Mouse (Mus musculus): ENCODE data around the gene Zfp62. TPM values are rescaled to one million over a fixed set of nuclear protein-coding genes. Genes with fewer than 3 reads are reported as not detected.

Zfp62 gene
- polyA plus RNA-seq, 1 experiment from 2014 or later, result 35.3 TPM

GRCm38 (mm10) chr11:49202071-49202470 is 1.0 kb upstream of the Zfp62 start:
- H3K9ac ChIP-seq (ENCODE audit: low read depth, low read length), result peak overlapping the region; percentile 25; the same call in 1 of the 2 replicates
- WGBS, result 68% methylated on average over 2 of the region's 2 CpGs
- H3K27ac ChIP-seq (ENCODE audit: low read depth, low read length), result no peak overlapping the region
- ATAC-seq, result no peak
- H3K36me3 ChIP-seq (ENCODE audit: control insufficient read depth, insufficient read depth, low read length), result no peaks in the 10 kb centered on the region
- H3K9me3 ChIP-seq (ENCODE audit: control insufficient read depth, low read length), result no peaks in the 10 kb centered on the region
- no peaks in the 10 kb centered on the region for H3K27me3 ChIP-seq (replicated peaks; ENCODE audit: control insufficient read depth, insufficient read depth, low read length)
- H3K4me2 ChIP-seq (ENCODE audit: low read length), result peak overlapping the region; percentile 80
- peaks cover 13% of the 10 kb centered on the region for H3K4me1 ChIP-seq (ENCODE audit: control insufficient read depth, insufficient read depth, low read depth, low read length)
- peak overlapping the region; percentile 80; the same call in 1 of the 2 replicates for H3K4me3 ChIP-seq (ENCODE audit: low read length)

- WGBS, result 5% methylated on average over 10 of the region's 10 CpGs
- Histone ChIP-seq H3K9me3 (ENCODE audit: control insufficient read depth, low read length) (no peaks in the 10 kb centered on the region), H3K27me3 (replicated peaks; ENCODE audit: control insufficient read depth, insufficient read depth, low read length) (no peaks in the 10 kb centered on the region), H3K4me3 (ENCODE audit: low read length) (peak overlapping the region; percentile 80), H3K9ac (ENCODE audit: low read depth, low read length) (peak overlapping the region; percentile 94), H3K4me2 (ENCODE audit: low read length) (peak overlapping the region; percentile 80), H3K4me1 (ENCODE audit: control insufficient read depth, insufficient read depth, low read depth, low read length) (peaks cover 13% of the 10 kb centered on the region), H3K27ac (ENCODE audit: low read depth, low read length) (peak overlapping the region; percentile 96), H3K36me3 (ENCODE audit: control insufficient read depth, insufficient read depth, low read length) (no peaks in the 10 kb centered on the region)
- peak; percentile 44 for ATAC-seq
These were observed 500 bp upstream of the Zfp62 start for GRCm38 (mm10) chr11:49202523-49203061.

- Histone ChIP-seq H3K4me2 (ENCODE audit: low read length) (peak overlapping the region; percentile 80), H3K27ac (ENCODE audit: low read depth, low read length) (peak overlapping the region; percentile 96), H3K4me1 (ENCODE audit: control insufficient read depth, insufficient read depth, low read depth, low read length) (peaks cover 13% of the 10 kb centered on the region), H3K9ac (ENCODE audit: low read depth, low read length) (peak overlapping the region; percentile 94), H3K27me3 (replicated peaks; ENCODE audit: control insufficient read depth, insufficient read depth, low read length) (no peaks in the 10 kb centered on the region), H3K4me3 (ENCODE audit: low read length) (peak overlapping the region; percentile 80), H3K36me3 (ENCODE audit: control insufficient read depth, insufficient read depth, low read length) (no peaks in the 10 kb centered on the region), H3K9me3 (ENCODE audit: control insufficient read depth, low read length) (no peaks in the 10 kb centered on the region)
- ATAC-seq, result peak; percentile 75
- WGBS, result under 1% methylated on average over 24 of the region's 24 CpGs
These were observed 842 bp downstream of the Zfp62 start for GRCm38 (mm10) chr11:49203771-49204497.

- Histone ChIP-seq H3K4me2 (ENCODE audit: low read length) (peak overlapping the region; percentile 1; the same call in 1 of the 2 replicates), H3K27ac (ENCODE audit: low read depth, low read length) (no peak overlapping the region), H3K4me3 (ENCODE audit: low read length) (no peak overlapping the region), H3K4me1 (ENCODE audit: control insufficient read depth, insufficient read depth, low read depth, low read length) (peaks cover 13% of the 10 kb centered on the region), H3K27me3 (replicated peaks; ENCODE audit: control insufficient read depth, insufficient read depth, low read length) (no peaks in the 10 kb centered on the region), H3K9me3 (ENCODE audit: control insufficient read depth, low read length) (no peaks in the 10 kb centered on the region), H3K9ac (ENCODE audit: low read depth, low read length) (no peak overlapping the region), H3K36me3 (ENCODE audit: control insufficient read depth, insufficient read depth, low read length) (no peaks in the 10 kb centered on the region)
- WGBS, result 84% methylated on average over 6 of the region's 6 CpGs
- no peak for ATAC-seq
These were observed 2.0 kb downstream of the Zfp62 start for GRCm38 (mm10) chr11:49205080-49205590.

DNA sequence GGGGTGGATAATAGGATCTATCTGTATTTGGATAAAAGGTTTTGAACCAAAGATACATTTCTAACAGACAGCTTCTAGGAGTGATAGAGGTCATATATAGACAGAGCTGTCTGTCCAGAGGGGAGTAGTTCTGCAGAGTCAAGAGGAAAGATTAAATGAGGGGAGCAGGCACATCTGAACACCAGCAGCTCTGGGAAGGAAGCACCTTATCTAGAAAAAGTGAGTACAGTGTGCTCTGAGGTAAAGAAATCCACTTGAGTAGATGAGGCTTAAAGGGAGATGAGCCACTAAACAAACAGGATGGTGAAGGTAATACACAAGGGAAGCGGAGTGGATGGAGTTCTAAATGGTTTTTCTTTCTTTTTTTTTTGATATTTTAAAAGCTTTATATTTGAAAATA is 4.4 kb downstream of the Zfp62 start:
- no peak for ATAC-seq
- H3K4me1 ChIP-seq (ENCODE audit: control insufficient read depth, insufficient read depth, low read depth, low read length), result peaks cover 10% of the 10 kb centered on the region
- no peaks in the 10 kb centered on the region for H3K9me3 ChIP-seq (ENCODE audit: control insufficient read depth, low read length)
- H3K4me2 ChIP-seq (ENCODE audit: low read length), result no peak overlapping the region
- no peak overlapping the region for H3K27ac ChIP-seq (ENCODE audit: low read depth, low read length)
- no peak overlapping the region for H3K4me3 ChIP-seq (ENCODE audit: low read length)
- WGBS, result 90% methylated on average over 1 of the region's 1 CpGs
- H3K36me3 ChIP-seq (ENCODE audit: control insufficient read depth, insufficient read depth, low read length), result no peaks in the 10 kb centered on the region
- H3K27me3 ChIP-seq (replicated peaks; ENCODE audit: control insufficient read depth, insufficient read depth, low read length), result no peaks in the 10 kb centered on the region
- no peak overlapping the region for H3K9ac ChIP-seq (ENCODE audit: low read depth, low read length)

- H3K9me3 ChIP-seq (ENCODE audit: control insufficient read depth, low read length), result no peaks in the 10 kb centered on the region
- no peak overlapping the region for H3K27ac ChIP-seq (ENCODE audit: low read depth, low read length)
- no peaks in the 10 kb centered on the region for H3K4me1 ChIP-seq (ENCODE audit: control insufficient read depth, insufficient read depth, low read depth, low read length)
- ATAC-seq, result no peak
- no peaks in the 10 kb centered on the region for H3K27me3 ChIP-seq (replicated peaks; ENCODE audit: control insufficient read depth, insufficient read depth, low read length)
- H3K36me3 ChIP-seq (ENCODE audit: control insufficient read depth, insufficient read depth, low read length), result peaks cover 25% of the 10 kb centered on the region
- no peak overlapping the region for H3K4me3 ChIP-seq (ENCODE audit: low read length)
- no peak overlapping the region for H3K9ac ChIP-seq (ENCODE audit: low read depth, low read length)
- H3K4me2 ChIP-seq (ENCODE audit: low read length), result no peak overlapping the region
These were observed 9.5 kb downstream of the Zfp62 start for GRCm38 (mm10) chr11:49212577-49212976.

- 96% methylated on average over 1 of the region's 1 CpGs for WGBS
- no peaks in the 10 kb centered on the region for H3K27me3 ChIP-seq (replicated peaks; ENCODE audit: control insufficient read depth, insufficient read depth, low read length)
- no peak overlapping the region for H3K27ac ChIP-seq (ENCODE audit: low read depth, low read length)
These were observed 10.4 kb downstream of the Zfp62 start for GRCm38 (mm10) chr11:49213505-49213904.

GRCm38 (mm10) chr11:49219271-49219670 is 16.2 kb downstream of the Zfp62 start:
- Histone ChIP-seq H3K4me3 (ENCODE audit: low read length) (no peak overlapping the region), H3K36me3 (ENCODE audit: control insufficient read depth, insufficient read depth, low read length) (peaks cover 21% of the 10 kb centered on the region), H3K4me2 (ENCODE audit: low read length) (no peak overlapping the region), H3K4me1 (ENCODE audit: control insufficient read depth, insufficient read depth, low read depth, low read length) (no peaks in the 10 kb centered on the region), H3K27ac (ENCODE audit: low read depth, low read length) (no peak overlapping the region), H3K27me3 (replicated peaks; ENCODE audit: control insufficient read depth, insufficient read depth, low read length) (no peaks in the 10 kb centered on the region), H3K9ac (ENCODE audit: low read depth, low read length) (no peak overlapping the region), H3K9me3 (ENCODE audit: control insufficient read depth, low read length) (no peaks in the 10 kb centered on the region)
- ATAC-seq, result no peak
- 100% methylated on average over 2 of the region's 2 CpGs for WGBS

More at GRCm38 (mm10) chr11:49213505-49213904, 10.4 kb downstream of the Zfp62 start:
- Histone ChIP-seq H3K9me3 (ENCODE audit: control insufficient read depth, low read length) (no peaks in the 10 kb centered on the region), H3K4me2 (ENCODE audit: low read length) (no peak overlapping the region), H3K9ac (ENCODE audit: low read depth, low read length) (no peak overlapping the region), H3K4me1 (ENCODE audit: control insufficient read depth, insufficient read depth, low read depth, low read length) (no peaks in the 10 kb centered on the region), H3K36me3 (ENCODE audit: control insufficient read depth, insufficient read depth, low read length) (peaks cover 25% of the 10 kb centered on the region), H3K4me3 (ENCODE audit: low read length) (no peak overlapping the region)
- ATAC-seq, result no peak

- Histone ChIP-seq H3K4me3 (ENCODE audit: low read length) (no peak overlapping the region), H3K36me3 (ENCODE audit: control insufficient read depth, insufficient read depth, low read length) (no peaks in the 10 kb centered on the region), H3K27me3 (replicated peaks; ENCODE audit: control insufficient read depth, insufficient read depth, low read length) (no peaks in the 10 kb centered on the region), H3K4me1 (ENCODE audit: control insufficient read depth, insufficient read depth, low read depth, low read length) (no peaks in the 10 kb centered on the region), H3K9me3 (ENCODE audit: control insufficient read depth, low read length) (no peaks in the 10 kb centered on the region), H3K27ac (ENCODE audit: low read depth, low read length) (no peak overlapping the region), H3K4me2 (ENCODE audit: low read length) (no peak overlapping the region), H3K9ac (ENCODE audit: low read depth, low read length) (no peak overlapping the region)
- no peak for ATAC-seq
- 58% methylated on average over 1 of the region's 1 CpGs for WGBS
These were observed 21.4 kb downstream of the Zfp62 start for GRCm38 (mm10) chr11:49224455-49224854.

All from hindbrain, embryonic 16.5 days (tissue).